Mouse (Mus musculus) ovary, postnatal 10 days (tissue): Measurements from ENCODE around the gene Ripor1.
A peak's percentile ranks its signal among the peaks of the same experiment; 100 is the strongest.

Experiments used
- DNase-seq: peaks from one replicate; pipeline ENCODE4 v3.0.0; 2022; ENCODE audit warnings: low spot score

The Ripor1 gene

GRCm38 (mm10) chr8:105629337-105629736 lies 24.3 kb downstream of the Ripor1 start:
- DNase-seq = no peak

- DNase-seq = no peak
These were observed 29.9 kb downstream of the Ripor1 start for GRCm38 (mm10) chr8:105634771-105635458.

GRCm38 (mm10) chr8:105635481-105635880 lies 30.4 kb downstream of the Ripor1 start:
- no peak for DNase-seq

GRCm38 (mm10) chr8:105636018-105636962 lies 31.2 kb downstream of the Ripor1 start, which contains the start of gene Ctcf:
Ctcf (plus strand) TSS chr8:105636568.
- peak; percentile 77 for DNase-seq

GRCm38 (mm10) chr8:105636963-105637510 lies 32.0 kb downstream of the Ripor1 start, which contains the start of gene Agrp:
Agrp (minus strand) TSS chr8:105637393.
- peak; percentile 62 for DNase-seq

- no peak for DNase-seq
These were observed 32.6 kb downstream of the Ripor1 start for GRCm38 (mm10) chr8:105637601-105638041.

GRCm38 (mm10) chr8:105638510-105638909 lies 33.5 kb downstream of the Ripor1 start:
- no peak for DNase-seq

GRCm38 (mm10) chr8:105639835-105640234 lies 34.8 kb downstream of the Ripor1 start:
- no peak for DNase-seq

GRCm38 (mm10) chr8:105640511-105640910 lies 35.5 kb downstream of the Ripor1 start:
- no peak for DNase-seq

- DNase-seq = no peak
These were observed 40.1 kb downstream of the Ripor1 start for GRCm38 (mm10) chr8:105645205-105645604.

- DNase-seq = no peak
These were observed 43.9 kb downstream of the Ripor1 start for GRCm38 (mm10) chr8:105648929-105649328.

GRCm38 (mm10) chr8:105657641-105658040 lies 52.6 kb downstream of the Ripor1 start:
- no peak for DNase-seq

- DNase-seq = no peak
These were observed 56.1 kb downstream of the Ripor1 start for GRCm38 (mm10) chr8:105661167-105661566.
